Mouse (Mus musculus) forebrain, embryonic 15.5 days (tissue): ENCODE measurements around the gene Tmem132b. TPM values are rescaled to one million over a fixed set of nuclear protein-coding genes. Genes with fewer than 3 reads are reported as not detected.

Source experiments
- ATAC-seq: fragments of 200-750 bp; cut with Nextera tagmentation; replicated peaks from 2 replicates; pipeline ENCODE4 v1.8.0; 2017; ENCODE audit warnings: mild to moderate bottlenecking, moderate TSS enrichment, moderate library complexity
- H3K27ac ChIP-seq: fragments of 300-500 bp; sonication (generic); replicated peaks from 2 replicates; pipeline ENCODE4 v1.5.1; 2015; ENCODE audit warnings: mild to moderate bottlenecking, inconsistent platforms
- H3K27me3 ChIP-seq: fragments of 300-500 bp; sonication (generic); 2 replicates; pipeline ENCODE4 v1.6.1; 2015; ENCODE audit warnings: inconsistent platforms
- H3K36me3 ChIP-seq: fragments of 300-500 bp; sonication (generic); 2 replicates; pipeline ENCODE4 v1.6.1; 2015; ENCODE audit warnings: mild to moderate bottlenecking, inconsistent platforms
- H3K4me1 ChIP-seq: fragments of 300-500 bp; sonication (generic); 2 replicates; pipeline ENCODE4 v1.6.1; 2015; ENCODE audit warnings: inconsistent platforms
- H3K4me2 ChIP-seq: fragments of 300-500 bp; sonication (generic); replicated peaks from 2 replicates; pipeline ENCODE4 v1.6.1; 2015; ENCODE audit warnings: mild to moderate bottlenecking, inconsistent platforms
- H3K4me3 ChIP-seq: fragments of 300-500 bp; sonication (generic); 2 replicates; pipeline ENCODE4 v1.5.1; 2015; ENCODE audit warnings: mild to moderate bottlenecking, inconsistent platforms
- H3K9ac ChIP-seq: fragments of 300-500 bp; sonication (generic); replicated peaks from 2 replicates; pipeline ENCODE4 v1.6.1; 2015; ENCODE audit warnings: mild to moderate bottlenecking, inconsistent platforms
- H3K9me3 ChIP-seq: fragments of 300-500 bp; sonication (generic); 2 replicates; pipeline ENCODE4 v1.6.1; 2016; ENCODE audit warnings: inconsistent platforms
- WGBS: fragments of 180-500 bp; shearing (Covaris S2); methylation state at CpG from one replicate; pipeline ENCODE4 v1.1.7; 2015; ENCODE audit warnings: mixed read lengths; 5-methylcytosine and 5-hydroxymethylcytosine counted together
- polyA plus RNA-seq: library from polyadenylated mRNA; unstranded; fragments of >200 nt; fragmentation: Nextera tagmentation; extraction: Ambion mirVana; gene quantifications from 2 replicates; pipeline ENCODE4 v1.2.1, GENCODE M21; 2015

Tmem132b gene
- polyA plus RNA-seq, 1 experiment from 2014 or later, result 8.3 TPM

- Histone ChIP-seq H3K4me2 (no peak overlapping the region), H3K9me3 (no peaks in the 10 kb centered on the region), H3K27ac (no peak overlapping the region), H3K27me3 (no peaks in the 10 kb centered on the region), H3K36me3 (peaks cover 38% of the 10 kb centered on the region), H3K4me3 (no peak overlapping the region), H3K4me1 (peaks cover 3% of the 10 kb centered on the region; the same call in 1 of the 2 replicates), H3K9ac (no peak overlapping the region)
- ATAC-seq, result no peak
- WGBS, result 92% methylated on average over 10 of the region's 10 CpGs
Measured at GRCm38 (mm10) chr5:125495655-125496054, 35.9 kb upstream of the Tmem132b start.

GRCm38 (mm10) chr5:125497821-125498600, 33.6 kb upstream of the Tmem132b start:
- Histone ChIP-seq H3K27ac (no peak overlapping the region), H3K4me2 (no peak overlapping the region), H3K27me3 (no peaks in the 10 kb centered on the region), H3K4me1 (peaks cover 10% of the 10 kb centered on the region; the same call in 1 of the 2 replicates), H3K4me3 (no peak overlapping the region), H3K9ac (no peak overlapping the region), H3K9me3 (no peaks in the 10 kb centered on the region), H3K36me3 (peaks cover 26% of the 10 kb centered on the region)
- 70% methylated on average over 12 of the region's 12 CpGs for WGBS
- peak; percentile 51; the same call in 1 of the 2 replicates for ATAC-seq

GRCm38 (mm10) chr5:125501505-125501904, 30.1 kb upstream of the Tmem132b start:
- Histone ChIP-seq H3K4me2 (no peak overlapping the region), H3K9me3 (no peaks in the 10 kb centered on the region), H3K4me3 (no peak overlapping the region), H3K36me3 (peaks cover 17% of the 10 kb centered on the region), H3K4me1 (peaks cover 10% of the 10 kb centered on the region; the same call in 1 of the 2 replicates), H3K27me3 (no peaks in the 10 kb centered on the region), H3K27ac (no peak overlapping the region), H3K9ac (no peak overlapping the region)
- 93% methylated on average over 6 of the region's 6 CpGs for WGBS
- no peak for ATAC-seq

GRCm38 (mm10) chr5:125502186-125502585, 29.4 kb upstream of the Tmem132b start:
- Histone ChIP-seq H3K4me1 (peaks cover 10% of the 10 kb centered on the region; the same call in 1 of the 2 replicates), H3K4me2 (no peak overlapping the region), H3K4me3 (no peak overlapping the region), H3K9me3 (no peaks in the 10 kb centered on the region), H3K27ac (no peak overlapping the region), H3K9ac (no peak overlapping the region), H3K36me3 (peaks cover 21% of the 10 kb centered on the region), H3K27me3 (no peaks in the 10 kb centered on the region)
- ATAC-seq, result no peak
- 21% methylated on average over 3 of the region's 3 CpGs for WGBS

- WGBS, result 95% methylated on average over 6 of the region's 6 CpGs
- no peak overlapping the region for H3K9ac ChIP-seq
- H3K4me1 ChIP-seq, result peaks cover 8% of the 10 kb centered on the region; the same call in 1 of the 2 replicates
- H3K27me3 ChIP-seq, result no peaks in the 10 kb centered on the region
- H3K4me3 ChIP-seq, result no peak overlapping the region
- no peaks in the 10 kb centered on the region for H3K9me3 ChIP-seq
- peaks cover 27% of the 10 kb centered on the region for H3K36me3 ChIP-seq
- no peak for ATAC-seq
- H3K27ac ChIP-seq, result no peak overlapping the region
- H3K4me2 ChIP-seq, result no peak overlapping the region
Measured at GRCm38 (mm10) chr5:125503628-125504027, 27.9 kb upstream of the Tmem132b start.

GRCm38 (mm10) chr5:125504692-125505091, 26.9 kb upstream of the Tmem132b start:
- ATAC-seq, result no peak
- Histone ChIP-seq H3K9me3 (no peaks in the 10 kb centered on the region), H3K9ac (no peak overlapping the region), H3K27me3 (no peaks in the 10 kb centered on the region), H3K4me3 (no peak overlapping the region), H3K36me3 (peaks cover 36% of the 10 kb centered on the region), H3K4me1 (peaks cover 8% of the 10 kb centered on the region; the same call in 1 of the 2 replicates), H3K27ac (no peak overlapping the region), H3K4me2 (no peak overlapping the region)
- 65% methylated on average over 11 of the region's 11 CpGs for WGBS

- 91% methylated on average over 15 of the region's 15 CpGs for WGBS
Measured at GRCm38 (mm10) chr5:125505968-125506367, 25.6 kb upstream of the Tmem132b start.

GRCm38 (mm10) chr5:125507582-125507981, 24.0 kb upstream of the Tmem132b start:
- Histone ChIP-seq H3K36me3 (peaks cover 57% of the 10 kb centered on the region), H3K4me2 (no peak overlapping the region), H3K27ac (no peak overlapping the region), H3K9ac (no peak overlapping the region), H3K4me3 (no peak overlapping the region), H3K27me3 (no peaks in the 10 kb centered on the region), H3K9me3 (no peaks in the 10 kb centered on the region), H3K4me1 (no peaks in the 10 kb centered on the region)
- 90% methylated on average over 9 of the region's 9 CpGs for WGBS
- no peak for ATAC-seq

More at GRCm38 (mm10) chr5:125505968-125506367, 25.6 kb upstream of the Tmem132b start:
- no peak overlapping the region for H3K9ac ChIP-seq
- ATAC-seq, result no peak
- no peak overlapping the region for H3K4me3 ChIP-seq
- no peaks in the 10 kb centered on the region for H3K9me3 ChIP-seq
- no peak overlapping the region for H3K27ac ChIP-seq
- no peaks in the 10 kb centered on the region for H3K27me3 ChIP-seq
- H3K4me2 ChIP-seq, result no peak overlapping the region
- H3K4me1 ChIP-seq, result peaks cover 8% of the 10 kb centered on the region; the same call in 1 of the 2 replicates
- peaks cover 46% of the 10 kb centered on the region for H3K36me3 ChIP-seq

GRCm38 (mm10) chr5:125508006-125508405, 23.6 kb upstream of the Tmem132b start:
- no peak overlapping the region for H3K4me3 ChIP-seq
- no peak overlapping the region for H3K4me2 ChIP-seq
- no peak overlapping the region for H3K27ac ChIP-seq
- 97% methylated on average over 10 of the region's 10 CpGs for WGBS
- no peaks in the 10 kb centered on the region for H3K27me3 ChIP-seq
- no peak overlapping the region for H3K9ac ChIP-seq
- H3K4me1 ChIP-seq, result no peaks in the 10 kb centered on the region
- ATAC-seq, result no peak
- H3K9me3 ChIP-seq, result no peaks in the 10 kb centered on the region
- H3K36me3 ChIP-seq, result peaks cover 61% of the 10 kb centered on the region

- ATAC-seq, result no peak; the same call in 1 of the 2 replicates
- peaks cover 65% of the 10 kb centered on the region for H3K36me3 ChIP-seq
- no peak overlapping the region for H3K4me2 ChIP-seq
- H3K9ac ChIP-seq, result no peak overlapping the region
- 53% methylated on average over 5 of the region's 5 CpGs for WGBS
- no peaks in the 10 kb centered on the region for H3K27me3 ChIP-seq
- H3K4me1 ChIP-seq, result no peaks in the 10 kb centered on the region
- H3K9me3 ChIP-seq, result no peaks in the 10 kb centered on the region
- H3K27ac ChIP-seq, result no peak overlapping the region
- no peak overlapping the region for H3K4me3 ChIP-seq
Measured at GRCm38 (mm10) chr5:125509541-125509940, 22.0 kb upstream of the Tmem132b start.

GRCm38 (mm10) chr5:125515006-125515405, 16.6 kb upstream of the Tmem132b start:
- WGBS, result 85% methylated on average over 12 of the region's 12 CpGs
- Histone ChIP-seq H3K9ac (no peak overlapping the region), H3K4me2 (no peak overlapping the region), H3K4me1 (peaks cover 3% of the 10 kb centered on the region; the same call in 1 of the 2 replicates), H3K27me3 (no peaks in the 10 kb centered on the region), H3K4me3 (no peak overlapping the region), H3K9me3 (no peaks in the 10 kb centered on the region), H3K36me3 (peaks cover 52% of the 10 kb centered on the region), H3K27ac (no peak overlapping the region)
- no peak for ATAC-seq

- H3K36me3 ChIP-seq, result peaks cover 22% of the 10 kb centered on the region; the same call in 1 of the 2 replicates
- no peak for ATAC-seq
Measured at GRCm38 (mm10) chr5:125518640-125519039, 12.9 kb upstream of the Tmem132b start.

More at GRCm38 (mm10) chr5:125518640-125519039, 12.9 kb upstream of the Tmem132b start:
- Histone ChIP-seq H3K4me2 (no peak overlapping the region), H3K9me3 (no peaks in the 10 kb centered on the region), H3K27ac (no peak overlapping the region), H3K4me3 (no peak overlapping the region), H3K9ac (no peak overlapping the region), H3K4me1 (peaks cover 3% of the 10 kb centered on the region; the same call in 1 of the 2 replicates), H3K27me3 (no peaks in the 10 kb centered on the region)
- WGBS, result 66% methylated on average over 5 of the region's 5 CpGs
